Mouse (Mus musculus) erythroid progenitor cell, adult 5-6 weeks (primary cell): ENCODE measurements around the gene Fchsd2. TPM values are rescaled to one million over a fixed set of nuclear protein-coding genes. Genes with fewer than 3 reads are reported as not detected.

Source experiments
- ATAC-seq: replicated peaks from 2 replicates; pipeline ENCODE4 v1.8.0; 2016; ENCODE audit warnings: moderate number of reproducible peaks, mild to moderate bottlenecking, moderate TSS enrichment, inconsistent platforms; ENCODE audit not compliant: poor library complexity, low FRiP score, severe bottlenecking
- total RNA-seq, 2 experiments: library from RNA; stranded (forward) in 1 of 2; stranded (reverse) in 1 of 2; fragments of 150-400 nt in 1 of 2; fragments of 186-747, 209-891 nt in 1 of 2; gene quantifications; 2 replicates each; pipeline versions ENCODE4 v1.2.3 to v1.2.4; 2015 to 2017; ENCODE audit warnings: low replicate concordance in 2 of 2

Fchsd2 gene
- total RNA-seq (2015; ENCODE audit: low replicate concordance) (5.4 and 11.7 TPM in 2 replicates), total RNA-seq (2017; ENCODE audit: low replicate concordance) (7.2 and 13.8 TPM in 2 replicates)

DNA sequence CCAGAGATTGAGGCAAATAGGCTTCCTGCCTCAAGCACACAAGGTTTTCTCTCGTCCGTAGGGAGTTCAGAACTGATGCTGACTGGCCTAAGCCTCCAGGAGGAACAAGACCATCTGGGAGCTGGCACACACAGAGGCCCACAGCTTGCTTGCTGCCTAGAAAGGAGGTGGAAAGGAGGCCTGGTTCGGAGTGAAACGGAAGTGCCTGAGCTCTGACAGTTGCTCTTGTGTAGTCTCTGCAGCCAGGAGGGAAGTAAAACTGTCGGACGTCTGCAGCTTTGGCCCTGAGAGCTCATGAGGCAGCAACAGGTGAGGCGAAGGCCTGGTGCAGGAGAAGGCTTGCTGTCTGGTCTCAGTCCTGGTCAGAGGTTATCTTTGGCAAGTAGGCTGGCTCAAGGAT is at the start of gene Fchsd2:
Gene Fchsd2, plus strand, starts transcription at position 246 of the 400 bp plus-strand sequence.
- no peak for ATAC-seq

DNA sequence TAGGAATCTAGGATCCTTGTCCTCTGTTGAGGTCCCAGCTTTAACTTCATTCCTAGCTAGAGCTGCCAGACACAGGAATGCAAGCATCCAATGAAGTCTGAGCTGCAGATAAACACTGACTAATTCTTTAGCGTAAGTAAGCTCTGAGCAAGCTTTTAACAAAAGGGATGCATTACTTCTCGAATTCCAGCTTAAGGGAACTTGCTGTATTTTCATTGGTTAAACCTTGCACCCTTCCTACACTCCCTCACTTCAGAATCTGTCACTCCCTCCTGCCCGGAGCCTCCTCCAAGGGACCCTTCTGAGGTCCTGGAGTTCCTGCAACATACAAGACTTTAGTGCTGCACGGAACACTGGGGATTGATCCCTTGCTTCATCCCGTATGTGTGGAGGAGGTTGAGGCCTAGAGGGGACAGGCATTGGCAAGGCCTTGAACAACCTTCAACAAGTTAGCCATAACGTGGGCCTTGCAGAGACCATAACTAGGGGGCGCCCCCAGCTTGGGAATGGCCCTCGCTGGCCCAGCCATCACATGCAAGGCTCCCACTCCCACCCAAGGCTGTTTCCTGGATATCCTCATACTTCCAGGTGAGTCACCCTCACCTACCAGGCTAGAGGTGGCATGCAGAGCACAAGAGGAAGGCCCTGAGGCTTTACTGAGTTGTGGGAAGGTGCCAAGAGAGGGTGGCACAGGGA is 48.7 kb upstream of the Fchsd2 start:
- ATAC-seq = no peak

DNA sequence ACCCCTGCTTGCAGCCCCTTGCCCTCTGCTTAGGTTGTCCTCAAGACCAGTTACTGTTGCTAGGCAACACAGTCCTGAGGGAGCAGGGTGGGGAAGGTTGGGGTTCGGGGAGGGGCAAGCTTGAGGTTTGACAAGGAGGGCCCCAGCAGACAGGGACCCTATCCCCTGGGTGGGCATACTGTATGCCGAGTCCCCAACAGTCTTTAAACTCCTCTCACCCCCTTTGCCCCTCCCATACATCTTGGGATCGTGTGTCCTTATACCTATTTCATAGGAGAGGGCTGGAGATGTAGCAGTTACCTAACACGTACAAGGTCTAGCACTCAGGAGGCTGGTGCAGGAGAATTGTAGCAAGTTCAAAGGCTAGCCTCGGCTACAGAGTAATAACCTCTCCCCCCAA is 44.4 kb upstream of the Fchsd2 start:
- ATAC-seq = no peak

DNA sequence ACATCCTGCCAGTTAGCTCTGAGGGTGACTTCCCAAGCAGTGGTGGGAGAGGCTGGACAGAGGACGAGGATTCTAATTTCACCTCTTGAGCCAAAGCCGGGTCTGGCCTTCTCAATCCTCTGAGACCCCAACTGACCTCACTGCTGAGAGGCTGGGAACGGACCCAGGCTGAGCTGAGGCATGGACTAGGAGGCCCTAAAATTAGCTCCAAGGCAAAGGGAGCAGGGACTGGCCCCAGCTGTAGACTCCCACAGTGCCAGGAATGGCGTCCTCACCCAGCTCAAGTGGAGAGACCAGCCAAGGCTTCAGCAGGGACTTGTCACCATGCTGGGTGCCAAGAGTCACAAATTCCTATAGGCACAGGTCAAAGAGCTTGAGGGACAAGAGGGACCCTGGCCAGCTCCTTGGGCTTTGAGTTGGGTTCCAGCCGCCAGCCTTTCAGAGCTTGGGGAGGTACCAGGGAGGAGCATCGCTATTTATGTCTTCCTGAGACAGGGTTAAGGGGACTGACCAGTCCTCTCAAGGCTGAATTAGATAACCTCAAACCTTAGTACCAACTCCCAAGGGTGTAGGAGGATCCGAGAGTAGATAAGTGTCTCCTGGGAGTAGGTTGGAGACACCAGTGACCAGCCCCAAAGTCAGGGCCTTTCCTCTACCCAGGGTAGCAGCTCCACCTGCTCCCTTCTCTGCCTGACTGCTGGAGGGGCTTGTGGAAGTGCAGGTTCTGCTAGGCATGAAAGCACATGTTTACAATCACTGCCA is 43.2 kb upstream of the Fchsd2 start:
- ATAC-seq = no peak

DNA sequence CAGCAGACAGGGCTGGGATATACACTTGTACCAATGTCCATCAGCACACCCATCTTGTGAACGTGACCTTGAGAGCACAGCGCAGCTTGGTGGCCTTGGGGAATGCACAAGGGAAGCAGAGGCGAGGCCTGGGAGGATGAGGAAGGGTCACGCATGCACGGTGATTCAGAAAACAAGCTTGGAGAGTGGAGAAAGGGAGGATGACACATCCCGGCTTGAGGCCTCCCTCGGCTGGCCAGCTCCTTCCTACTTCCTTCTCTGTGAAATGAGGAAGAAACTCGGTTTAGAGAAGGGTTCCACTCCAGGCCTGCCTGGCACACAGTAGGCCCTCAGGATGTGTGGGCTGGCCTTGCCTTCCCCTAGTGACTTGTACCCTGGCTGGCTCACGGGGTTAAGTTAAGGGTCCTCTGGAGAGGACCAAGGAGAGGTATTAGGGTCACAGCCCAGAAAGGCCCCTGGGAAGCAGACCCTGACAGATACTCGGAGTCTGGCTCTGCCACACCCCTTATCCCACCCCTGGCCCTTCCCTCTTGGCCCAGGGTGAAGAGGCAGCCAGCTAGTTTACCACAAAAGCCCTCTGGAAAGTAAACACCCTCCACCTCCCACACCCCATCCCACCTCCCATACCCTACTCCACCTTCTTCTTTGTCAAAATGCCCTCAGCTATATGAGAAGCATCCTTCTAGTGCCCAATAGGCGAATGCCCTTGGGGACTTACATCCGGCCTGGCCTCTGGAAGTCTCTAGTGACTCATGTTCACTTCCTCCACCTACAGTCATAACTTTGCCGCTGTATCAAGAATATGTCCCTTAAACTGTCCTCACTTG is 41.7 kb upstream of the Fchsd2 start:
- no peak for ATAC-seq

DNA sequence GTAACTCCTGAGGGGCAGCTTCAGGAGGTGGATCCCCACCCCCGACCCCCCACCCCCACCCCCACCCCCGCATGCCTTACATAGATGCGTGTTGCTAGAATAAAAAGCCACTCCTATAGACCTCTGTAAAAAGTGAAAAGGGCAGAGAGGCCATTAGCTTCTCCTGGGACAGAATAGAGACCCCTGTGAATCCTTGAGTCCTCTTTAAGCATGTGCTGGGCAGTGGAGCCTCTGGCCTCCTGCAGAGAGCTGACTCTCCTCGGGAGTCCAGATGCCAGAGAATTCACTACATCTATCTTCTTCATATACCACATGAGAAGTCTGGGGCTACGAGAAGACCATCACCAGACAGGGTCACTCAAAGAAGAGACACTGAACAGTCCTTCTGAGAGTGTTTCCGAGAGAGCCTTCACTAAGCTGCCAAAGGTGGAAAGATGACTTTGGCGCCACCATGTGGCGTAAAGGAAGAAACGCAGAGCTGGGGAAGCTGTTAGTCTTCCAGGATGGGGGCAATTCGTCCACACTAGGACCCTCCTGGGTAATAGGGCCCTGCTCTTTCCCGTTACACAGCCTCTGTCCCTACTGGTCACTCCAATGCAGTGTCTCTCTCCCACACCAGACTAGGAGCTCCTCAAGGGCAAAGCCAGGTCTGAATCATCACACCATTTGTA is 41.0 kb upstream of the Fchsd2 start:
- ATAC-seq = peak; percentile 52

DNA sequence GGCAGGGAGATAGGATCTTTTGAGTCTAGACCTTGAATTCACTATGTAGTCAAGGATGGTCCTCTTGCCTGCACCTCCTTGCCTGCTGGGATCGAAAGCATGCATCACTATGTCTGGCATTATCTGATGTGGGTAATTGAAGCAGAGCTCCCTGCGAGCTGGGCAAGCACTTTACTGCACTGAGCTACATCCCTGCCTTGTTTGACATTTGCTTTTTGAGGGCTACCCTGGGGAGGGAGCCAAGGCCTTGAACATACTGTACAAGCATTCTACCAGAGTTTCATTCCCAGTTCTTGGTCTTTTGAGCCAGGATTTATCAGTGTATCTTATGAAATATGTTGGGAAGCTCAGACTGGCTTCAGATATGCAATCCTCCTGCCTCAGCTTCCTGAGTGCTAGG is 39.5 kb upstream of the Fchsd2 start:
- ATAC-seq = no peak

DNA sequence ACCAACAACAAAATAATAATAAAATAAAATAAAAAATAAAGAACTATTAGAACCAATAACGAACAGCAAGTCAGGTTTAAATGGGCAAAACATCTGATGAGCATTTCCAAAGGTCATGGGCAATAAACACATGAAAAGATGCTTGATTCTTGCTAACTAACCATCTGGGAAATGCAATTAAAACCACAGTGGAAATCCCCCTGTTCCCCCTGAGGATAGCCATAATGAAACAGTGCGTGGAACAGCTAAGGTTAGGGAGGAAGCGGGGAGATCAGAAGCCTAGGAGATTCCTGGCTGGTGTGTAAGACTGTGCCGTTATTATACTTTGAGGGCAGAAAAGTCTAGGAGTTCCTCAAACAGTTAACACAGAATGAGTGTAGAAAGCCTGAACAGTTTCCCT is 35.4 kb upstream of the Fchsd2 start:
- ATAC-seq = no peak

DNA sequence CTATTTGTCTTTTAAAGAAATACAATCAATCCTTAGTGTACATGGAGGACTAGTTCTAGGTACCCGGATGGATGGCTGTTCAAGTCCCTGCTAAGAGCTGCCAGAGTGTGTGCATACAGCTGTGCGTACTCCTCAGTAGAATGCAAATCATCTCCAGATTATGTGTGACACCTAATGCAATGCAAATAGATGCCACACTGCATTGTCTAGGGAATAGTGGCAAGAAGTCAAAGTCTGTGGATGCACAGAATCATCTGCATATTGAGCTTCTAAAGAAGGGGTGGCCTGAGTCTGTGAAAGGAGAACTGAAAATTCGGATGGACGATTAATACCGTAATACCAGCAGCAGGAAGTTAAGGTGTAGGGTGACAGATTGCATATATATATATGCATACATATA is 33.5 kb upstream of the Fchsd2 start:
- no peak for ATAC-seq

DNA sequence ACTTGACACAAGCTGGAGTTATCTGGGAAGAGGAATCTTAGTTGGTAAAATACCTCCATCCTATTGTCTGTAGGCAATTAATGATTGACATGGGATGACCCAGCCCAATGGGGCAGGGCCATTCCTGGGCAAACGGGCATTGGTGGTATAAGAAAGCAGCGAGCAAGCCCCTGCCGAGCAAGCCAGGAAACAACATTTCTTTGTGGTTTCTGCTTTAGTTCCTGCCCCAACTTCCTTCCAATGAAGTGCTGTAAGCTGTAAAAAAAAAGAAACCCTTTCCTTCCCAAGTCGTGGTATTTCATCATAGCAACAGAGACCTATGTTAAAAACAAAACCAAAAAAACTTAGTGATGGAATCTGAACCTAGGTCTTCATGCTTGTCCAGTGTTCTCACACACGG is 32.2 kb upstream of the Fchsd2 start:
- ATAC-seq = no peak

DNA sequence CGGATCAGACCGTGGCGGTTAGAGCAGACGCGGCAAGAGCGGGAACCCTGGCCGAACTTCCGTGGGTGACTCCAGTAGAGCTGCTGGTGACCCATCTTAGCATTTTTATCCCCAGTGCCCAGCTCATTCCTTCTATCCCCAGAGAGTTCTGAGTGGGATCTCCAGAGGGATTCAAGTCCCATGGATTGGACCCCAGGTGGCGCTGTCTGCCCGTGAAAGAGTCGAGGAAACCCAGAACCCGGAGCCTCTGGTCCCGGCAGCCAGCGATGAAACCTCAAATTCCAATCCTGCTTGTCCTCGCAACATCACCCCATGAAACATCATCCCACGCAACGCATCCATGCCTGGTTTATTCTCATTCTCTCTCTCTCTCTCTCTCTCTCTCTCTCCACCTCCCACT is 31.3 kb upstream of the Fchsd2 start:
- no peak for ATAC-seq

DNA sequence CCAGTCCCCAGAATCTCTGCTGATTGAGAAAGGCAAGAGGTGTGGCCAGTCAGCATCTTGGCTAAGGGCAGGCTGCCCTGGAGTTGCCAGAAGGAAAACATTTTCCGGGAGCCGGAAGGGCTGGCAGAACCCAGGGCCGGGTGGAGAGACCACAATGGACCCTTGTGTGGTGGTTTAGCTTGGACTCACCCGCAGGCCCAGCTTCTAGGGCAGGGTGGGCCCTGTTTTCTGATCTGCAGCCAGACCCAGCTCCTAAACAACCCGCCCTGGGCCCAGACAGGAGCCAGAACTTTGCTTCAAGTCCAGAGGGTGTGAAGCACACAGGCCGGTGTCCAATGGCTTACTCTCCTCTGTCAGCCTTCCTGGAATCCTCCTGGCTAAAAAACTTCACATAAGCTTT is 30.4 kb upstream of the Fchsd2 start:
- ATAC-seq = no peak

DNA sequence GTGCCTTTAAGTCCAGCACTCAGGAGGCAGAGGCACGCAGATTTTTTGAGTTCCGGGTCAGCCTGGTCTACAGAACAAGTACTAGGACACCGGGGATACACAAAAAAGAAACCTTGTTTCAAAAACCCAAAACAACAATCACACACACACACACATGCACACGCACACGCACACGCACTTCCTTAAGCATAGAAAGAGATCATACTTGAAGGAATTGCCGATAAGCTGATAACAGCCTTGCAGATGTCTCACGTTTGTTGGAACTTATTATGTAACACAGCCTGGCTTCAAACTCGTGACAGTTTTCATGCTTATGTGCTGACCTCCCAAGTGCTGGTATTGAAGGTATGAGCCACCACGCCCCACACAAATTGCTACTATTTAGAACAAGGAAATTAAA is 29.1 kb upstream of the Fchsd2 start:
- ATAC-seq = no peak

DNA sequence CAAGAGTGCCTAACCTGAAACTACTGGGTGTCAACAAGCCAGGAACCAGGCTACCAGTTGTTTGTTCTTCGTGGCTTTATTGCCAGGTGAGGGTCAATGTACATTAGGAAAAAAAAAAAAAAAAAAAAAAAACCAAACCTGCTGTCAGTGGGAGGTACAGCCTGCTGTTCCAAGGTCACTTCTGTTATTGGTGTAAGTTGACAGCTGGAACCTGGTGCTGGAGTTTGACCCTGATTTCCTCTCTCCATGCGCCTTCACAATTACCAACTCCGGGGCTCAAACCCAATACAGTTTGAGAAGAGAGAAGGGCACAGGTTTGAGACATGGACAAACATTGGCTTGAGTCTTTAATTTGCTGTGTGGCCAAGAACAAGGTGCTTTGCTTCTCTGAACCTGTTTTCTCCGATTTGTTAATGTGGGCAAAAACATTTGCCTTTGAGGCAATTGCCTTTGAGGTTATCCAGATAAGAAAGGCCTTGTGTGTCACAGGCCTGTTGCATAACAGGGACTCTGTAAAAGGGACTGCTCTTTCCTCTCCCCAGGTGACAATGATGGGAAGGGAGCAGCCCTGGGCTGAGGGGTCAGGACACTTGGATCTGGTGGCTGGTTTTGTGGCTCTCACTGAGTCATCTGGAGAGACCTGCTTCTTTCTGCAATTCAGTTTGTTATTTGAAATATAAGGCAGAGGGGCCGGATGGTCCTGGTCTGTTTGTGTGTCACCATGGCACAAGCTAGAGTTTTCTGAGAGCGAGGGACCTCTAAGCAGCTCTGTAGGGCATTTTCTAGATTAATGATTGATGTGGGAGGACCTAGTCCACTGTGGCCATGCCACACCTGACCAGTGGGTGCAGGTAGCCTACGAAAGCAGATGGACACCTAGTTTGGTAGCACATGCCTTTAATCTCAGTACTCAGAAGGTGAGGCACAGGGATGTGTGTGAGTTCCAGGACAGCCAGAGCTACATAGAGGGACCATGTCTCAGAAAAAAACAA is 27.7 kb upstream of the Fchsd2 start:
- ATAC-seq = no peak

DNA sequence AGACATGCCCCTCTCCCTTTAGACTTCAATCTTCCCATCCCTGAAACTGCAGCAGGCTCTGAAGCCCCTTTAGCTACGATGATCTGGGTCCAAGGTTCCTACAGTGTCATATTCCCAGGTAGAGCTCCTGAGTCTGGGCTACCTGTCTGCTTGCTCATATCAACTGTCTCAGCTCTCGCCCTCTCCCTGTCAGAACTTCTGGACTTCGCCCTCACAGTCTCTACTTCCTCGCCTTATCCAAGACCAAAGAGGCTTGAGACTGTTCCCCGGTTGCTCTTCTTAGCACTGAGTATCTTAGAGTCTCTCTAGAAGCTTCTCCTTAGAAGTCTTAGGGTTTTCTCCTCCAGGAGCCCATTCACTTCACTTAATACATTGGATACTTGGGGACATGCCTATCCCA is 26.7 kb upstream of the Fchsd2 start:
- ATAC-seq = no peak

DNA sequence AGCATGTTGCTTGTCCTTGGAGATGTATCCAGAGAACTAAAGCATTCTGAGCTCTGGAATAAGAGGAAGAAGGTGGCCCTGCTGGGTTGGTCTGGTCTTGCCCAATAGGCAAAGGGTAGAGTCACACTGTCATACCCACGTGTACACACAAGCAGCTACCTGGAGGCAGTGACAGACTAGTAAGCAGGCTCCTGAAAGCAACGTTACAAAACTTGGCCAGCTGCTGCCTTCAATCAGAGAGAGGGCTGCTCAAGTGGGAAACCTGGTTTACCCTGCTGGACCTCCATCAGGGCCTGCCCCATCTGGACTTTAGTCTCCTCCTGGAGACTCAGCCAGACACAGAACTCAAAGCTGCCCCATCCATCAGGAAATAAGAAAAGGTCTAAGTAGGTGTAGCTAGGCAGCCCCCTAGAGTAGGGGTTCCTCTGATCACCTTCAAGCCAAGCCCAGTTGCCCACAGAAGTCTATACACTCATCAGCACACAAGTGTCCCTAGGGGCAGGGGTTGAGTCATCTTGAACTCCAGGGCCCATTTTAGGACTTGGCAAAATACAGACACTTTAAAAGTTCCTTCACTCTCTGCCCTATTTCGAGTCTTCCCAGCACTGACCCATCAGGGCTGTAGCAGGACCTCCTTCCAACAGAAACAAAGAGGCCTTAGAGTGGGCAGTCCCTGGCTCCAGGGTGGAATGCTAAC is 25.9 kb upstream of the Fchsd2 start:
- ATAC-seq = no peak

DNA sequence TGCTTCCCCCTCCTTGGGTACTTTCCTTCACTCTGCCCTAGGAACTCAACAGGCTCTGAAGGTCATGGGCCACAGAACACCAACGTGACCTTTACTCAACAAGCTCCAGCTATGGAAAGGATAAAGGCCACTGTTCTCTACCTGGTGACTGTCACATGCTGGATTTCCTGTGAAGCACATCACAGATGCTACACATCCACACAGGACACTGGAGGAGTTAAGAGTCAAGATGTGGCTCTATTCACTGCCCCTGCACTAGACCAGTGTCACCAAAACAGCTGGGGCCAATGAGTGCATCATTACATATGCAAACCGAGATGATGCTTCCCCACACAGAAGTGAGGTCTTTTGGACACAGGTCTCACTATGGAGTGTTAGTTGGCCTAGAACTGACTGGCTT is 25.1 kb upstream of the Fchsd2 start:
- no peak for ATAC-seq

DNA sequence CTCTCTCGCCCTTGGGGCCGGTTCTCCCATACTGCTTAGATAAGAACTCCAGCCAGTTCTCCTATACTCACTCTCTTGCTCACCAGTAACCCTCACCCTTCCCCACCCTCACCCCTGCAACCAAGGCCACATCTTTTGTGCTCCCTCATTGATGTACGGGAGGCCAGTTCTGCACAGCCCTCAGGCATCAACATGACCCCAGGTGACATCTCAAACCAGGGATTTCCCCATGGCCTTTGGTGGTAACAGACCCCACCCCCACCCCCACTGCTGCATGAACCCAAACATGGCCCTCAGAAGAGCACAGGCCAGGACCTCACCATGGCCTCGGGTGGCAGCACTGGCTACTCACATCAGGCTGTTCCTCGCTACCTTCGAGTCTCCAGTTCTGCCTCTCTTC is 23.4 kb upstream of the Fchsd2 start:
- ATAC-seq = no peak
